Mouse (Mus musculus) midbrain, postnatal 0 days (tissue): ENCODE measurements at regions not wholly inside any gene's neighbourhood (a gene's known extent, or its start where the extent isn't known, plus 50 kb on each side); places are given as distances from the start of the nearest gene placed in this dataset.

ENCODE experiments used
- ATAC-seq: fragments of 200-750 bp; cut with Nextera tagmentation; 2 replicates; pipeline ENCODE4 v1.8.0; 2017; ENCODE audit warnings: moderate number of reproducible peaks, mild to moderate bottlenecking, moderate TSS enrichment, moderate library complexity; ENCODE audit not compliant: low FRiP score
- DNase-seq: peaks from one replicate; pipeline ENCODE4 v3.0.0-alpha.2; 2015; ENCODE audit warnings: low spot score
- H3K27ac ChIP-seq: fragments of 300-500 bp; sonication (generic); 2 replicates; pipeline ENCODE4 v1.5.1; 2014; ENCODE audit warnings: low read depth, mild to moderate bottlenecking, low read length, mixed read lengths
- H3K27me3 ChIP-seq: fragments of 300-500 bp; sonication (generic); 2 replicates; pipeline ENCODE4 v1.6.1; 2014; ENCODE audit warnings: low read length, control low read depth, mixed read lengths; ENCODE audit not compliant: insufficient read depth
- H3K36me3 ChIP-seq: fragments of 300-500 bp; sonication (generic); 2 replicates; pipeline ENCODE4 v1.6.1; 2014; ENCODE audit warnings: low read length, control low read depth, mixed read lengths; ENCODE audit not compliant: insufficient read depth
- H3K4me1 ChIP-seq: fragments of 300-500 bp; sonication (generic); 2 replicates; pipeline ENCODE4 v1.6.1; 2014; ENCODE audit warnings: mild to moderate bottlenecking, control low read depth, antibody characterized with exemption, low read length, mixed read lengths; ENCODE audit not compliant: insufficient read depth
- H3K4me2 ChIP-seq: fragments of 300-500 bp; sonication (generic); 2 replicates; pipeline ENCODE4 v1.6.1; 2014; ENCODE audit warnings: low read depth, mild to moderate bottlenecking, low read length, mixed read lengths; ENCODE audit not compliant: poor library complexity, severe bottlenecking
- H3K4me3 ChIP-seq: fragments of 300-500 bp; sonication (generic); 2 replicates; pipeline ENCODE4 v1.5.1; 2014; ENCODE audit warnings: low read depth, mild to moderate bottlenecking, low read length, moderate library complexity
- H3K9ac ChIP-seq: fragments of 300-500 bp; sonication (generic); replicated peaks from 2 replicates; pipeline ENCODE4 v1.6.1; 2014; ENCODE audit warnings: mild to moderate bottlenecking, low read length, moderate library complexity, mixed read lengths; ENCODE audit not compliant: poor library complexity, severe bottlenecking
- H3K9me3 ChIP-seq: fragments of 300-500 bp; sonication (generic); 2 replicates; pipeline ENCODE4 v1.6.1; 2016; ENCODE audit warnings: low read length, control low read depth
- CTCF ChIP-seq: IDR thresholded peaks from 2 replicates; pipeline ENCODE4 v1.5.1; 2016; ENCODE audit warnings: antibody characterized with exemption, mild to moderate bottlenecking
- WGBS: fragments of 180-500 bp; shearing (Covaris S2); extraction: QIAGEN DNeasy Blood & Tissue Kit; methylation state at CpG from one replicate; pipeline ENCODE4 v1.1.7; 2014; 5-methylcytosine and 5-hydroxymethylcytosine counted together

DNA sequence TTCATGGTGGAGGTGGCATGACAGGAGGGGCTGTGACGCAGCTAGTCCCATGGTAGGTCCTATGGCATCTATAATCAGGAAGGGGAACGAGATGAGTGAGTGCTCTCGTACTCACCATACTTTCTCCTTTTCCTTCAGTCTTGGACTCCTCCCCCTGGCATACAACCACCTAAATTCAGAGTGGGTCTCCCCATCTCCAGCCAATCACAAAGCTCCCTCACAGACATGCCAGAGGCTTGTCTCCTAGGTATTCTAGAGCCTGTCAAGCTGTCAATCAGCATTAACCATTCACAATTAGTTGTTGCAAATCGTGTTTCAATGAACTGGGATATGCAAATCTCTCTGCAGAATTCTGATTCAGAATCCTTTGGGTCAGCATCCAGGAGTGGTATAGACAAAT lies 206.7 kb downstream of the Hlx start:
- ATAC-seq = no peak
- Histone ChIP-seq H3K4me1 (no peaks in the 10 kb centered on the region), H3K9ac (no peak overlapping the region), H3K27ac (no peak overlapping the region), H3K36me3 (no peaks in the 10 kb centered on the region), H3K27me3 (no peaks in the 10 kb centered on the region), H3K4me2 (no peak overlapping the region), H3K4me3 (no peak overlapping the region), H3K9me3 (no peaks in the 10 kb centered on the region)
- WGBS = 38% methylated on average over 4 of the region's 4 CpGs
- no peak for DNase-seq
- TF ChIP-seq CTCF = no peak

DNA sequence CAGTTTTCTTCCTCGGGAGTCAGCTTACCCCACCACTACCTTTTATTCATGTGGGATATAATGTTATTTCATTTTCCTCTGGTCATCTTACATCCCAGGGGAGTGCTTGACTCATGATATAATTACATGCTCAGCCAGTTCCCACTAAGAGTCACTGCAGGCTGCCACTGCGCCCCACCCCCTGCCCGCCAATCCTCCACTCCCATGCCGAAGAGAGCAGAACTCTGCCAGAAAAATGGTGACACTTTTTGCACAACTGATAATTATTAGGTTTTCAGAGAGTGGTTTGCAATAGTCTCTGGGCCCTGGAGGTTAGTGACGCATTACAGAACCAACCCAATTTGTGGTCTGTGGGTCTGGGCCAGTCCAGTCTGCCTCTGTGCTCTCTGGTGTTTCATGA lies 212.9 kb downstream of the Hlx start:
- H3K4me3 ChIP-seq = no peak overlapping the region
- ATAC-seq (no peak), DNase-seq (no peak)
- H3K9ac ChIP-seq = no peak overlapping the region
- no peaks in the 10 kb centered on the region for H3K4me1 ChIP-seq
- no peaks in the 10 kb centered on the region for H3K27me3 ChIP-seq
- no peak for TF ChIP-seq CTCF
- WGBS = 77% methylated on average over 5 of the region's 5 CpGs
- no peak overlapping the region for H3K4me2 ChIP-seq
- H3K9me3 ChIP-seq = no peaks in the 10 kb centered on the region
- no peak overlapping the region for H3K27ac ChIP-seq
- no peaks in the 10 kb centered on the region for H3K36me3 ChIP-seq

DNA sequence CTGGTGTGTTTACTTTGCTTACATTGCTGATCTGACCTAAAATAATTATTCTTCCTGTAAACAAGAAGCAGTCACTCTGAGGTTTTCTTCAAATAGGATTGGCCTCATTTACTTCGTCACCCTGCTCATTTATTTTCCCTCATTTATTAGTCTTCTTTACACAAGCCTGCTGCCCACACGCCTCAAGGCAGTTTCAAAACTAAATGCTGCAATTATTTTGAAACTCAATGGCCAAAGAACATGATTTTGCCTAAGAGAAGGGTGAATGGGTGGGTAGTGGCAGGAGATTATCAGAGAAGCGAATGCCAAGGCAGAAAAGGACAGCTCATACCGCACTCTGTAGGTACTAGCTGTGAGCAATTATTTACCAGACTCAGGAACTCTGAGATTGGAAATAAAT lies 227.8 kb downstream of the Hlx start:
- 82% methylated on average over 4 of the region's 4 CpGs for WGBS
- no peaks in the 10 kb centered on the region for H3K4me1 ChIP-seq
- no peaks in the 10 kb centered on the region for H3K27me3 ChIP-seq
- no peak overlapping the region for H3K4me2 ChIP-seq
- H3K9me3 ChIP-seq = no peaks in the 10 kb centered on the region
- H3K36me3 ChIP-seq = no peaks in the 10 kb centered on the region
- H3K9ac ChIP-seq = no peak overlapping the region
- ATAC-seq (no peak), DNase-seq (no peak)
- H3K27ac ChIP-seq = no peak overlapping the region
- H3K4me3 ChIP-seq = no peak overlapping the region
- no peak for TF ChIP-seq CTCF

DNA sequence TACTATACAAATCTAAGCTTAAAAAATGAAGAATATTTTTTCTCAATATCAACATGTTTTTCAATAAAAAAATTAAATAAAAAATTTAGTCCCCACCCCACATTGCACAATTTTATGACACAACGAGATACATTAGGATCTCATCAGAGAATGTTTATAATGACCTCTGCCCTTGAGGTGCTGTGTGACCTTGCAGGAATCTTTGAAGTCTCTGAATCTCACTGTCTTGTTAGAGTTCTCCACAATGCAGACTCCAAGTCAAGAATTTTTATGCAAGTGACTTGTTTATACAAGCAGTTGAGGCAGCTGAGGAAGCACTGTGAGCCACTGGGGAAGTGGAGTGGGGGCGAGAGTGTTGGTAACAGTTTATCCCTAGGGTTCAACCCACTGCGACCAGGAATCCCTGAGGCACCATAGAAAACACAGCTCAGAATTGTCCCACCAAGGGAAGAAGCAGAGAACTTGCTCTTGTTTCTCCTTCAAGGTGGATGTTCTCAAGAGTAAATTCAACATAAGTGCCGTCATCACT lies 228.5 kb downstream of the Hlx start:
- no peaks in the 10 kb centered on the region for H3K4me1 ChIP-seq

DNA sequence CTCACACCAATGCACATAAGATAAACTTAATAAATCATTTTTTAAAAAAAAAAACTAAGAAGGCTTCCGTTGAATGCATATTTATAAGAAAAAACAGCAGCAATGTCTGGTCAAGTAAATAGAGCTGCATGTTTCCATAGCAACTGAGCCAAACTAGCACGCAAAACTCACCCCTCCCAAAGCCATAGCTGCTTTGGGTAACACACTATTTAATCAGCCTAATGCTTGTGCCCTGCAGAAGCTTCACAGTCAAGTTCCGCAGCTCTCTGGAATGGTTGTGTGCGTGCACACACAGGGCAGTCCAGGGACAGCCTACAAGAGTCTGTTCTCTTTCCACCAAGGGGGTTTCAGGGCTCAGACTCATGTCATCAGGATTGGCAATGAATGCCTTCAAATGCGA lies 231.7 kb downstream of the Hlx start:
- no peaks in the 10 kb centered on the region for H3K27me3 ChIP-seq
- ATAC-seq (no peak), DNase-seq (peak; percentile 35)
- no peak overlapping the region for H3K9ac ChIP-seq
- TF ChIP-seq CTCF = no peak
- no peak overlapping the region for H3K4me2 ChIP-seq
- no peaks in the 10 kb centered on the region for H3K9me3 ChIP-seq
- WGBS = 50% methylated on average over 5 of the region's 5 CpGs
- H3K4me3 ChIP-seq = no peak overlapping the region
- no peaks in the 10 kb centered on the region for H3K4me1 ChIP-seq
- no peaks in the 10 kb centered on the region for H3K36me3 ChIP-seq
- H3K27ac ChIP-seq = no peak overlapping the region

More for the DNA sequence above, 228.5 kb downstream of the Hlx start:
- no peaks in the 10 kb centered on the region for H3K27me3 ChIP-seq
- TF ChIP-seq CTCF = no peak
- DNase-seq (no peak), ATAC-seq (no peak)
- H3K4me3 ChIP-seq = no peak overlapping the region
- no peak overlapping the region for H3K27ac ChIP-seq
- H3K4me2 ChIP-seq = no peak overlapping the region
- H3K9me3 ChIP-seq = no peaks in the 10 kb centered on the region
- H3K9ac ChIP-seq = no peak overlapping the region
- no peaks in the 10 kb centered on the region for H3K36me3 ChIP-seq
- 86% methylated on average over 4 of the region's 4 CpGs for WGBS

DNA sequence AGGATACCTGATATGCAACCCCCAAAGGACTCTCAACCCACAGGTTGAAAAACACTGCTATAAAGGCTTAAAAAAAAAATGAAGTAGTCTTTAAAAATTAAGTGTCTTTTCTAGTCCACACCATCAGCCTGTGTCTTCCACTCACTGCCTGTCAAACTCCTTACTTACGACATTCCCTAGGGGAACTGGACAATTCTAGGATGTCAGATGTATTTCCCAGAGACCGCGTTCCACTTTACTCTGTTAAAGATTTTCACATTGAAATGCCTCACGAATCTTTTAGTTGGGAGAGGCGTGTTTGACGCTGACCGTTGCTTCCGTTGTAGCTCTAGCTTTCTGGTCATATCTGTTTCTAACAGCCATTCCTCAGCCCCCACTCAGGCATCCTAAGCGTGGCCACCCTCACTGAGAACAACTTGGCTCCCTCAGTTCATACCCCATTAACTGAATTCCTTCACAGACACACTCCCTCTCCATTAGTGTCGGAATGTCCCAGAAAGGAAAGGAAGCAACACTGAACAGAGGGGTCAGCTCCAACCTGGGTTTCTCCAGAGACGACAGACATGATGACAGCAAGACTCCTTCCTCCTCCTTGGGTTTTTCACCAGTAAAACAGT lies 233.4 kb downstream of the Hlx start:
- no peaks in the 10 kb centered on the region for H3K36me3 ChIP-seq
- no peak overlapping the region for H3K9ac ChIP-seq
- no peak overlapping the region for H3K4me2 ChIP-seq
- no peak for DNase-seq
- H3K4me1 ChIP-seq = no peaks in the 10 kb centered on the region
- ATAC-seq = no peak
- no peak overlapping the region for H3K27ac ChIP-seq
- WGBS = 85% methylated on average over 11 of the region's 11 CpGs
- H3K9me3 ChIP-seq = no peaks in the 10 kb centered on the region
- no peak for TF ChIP-seq CTCF
- H3K27me3 ChIP-seq = no peaks in the 10 kb centered on the region
- no peak overlapping the region for H3K4me3 ChIP-seq
